Mouse (Mus musculus) thymus, postnatal 36 days (tissue): ENCODE measurements at regions not wholly inside any gene's neighbourhood (a gene's known extent, or its start where the extent isn't known, plus 50 kb on each side); places are given as distances from the start of the nearest gene placed in this dataset.
"Not testable (repeated sequence)": the region's sequence is repeated elsewhere in the genome, so short reads cannot be mapped to it uniquely, and the experiment has no call there.

Experiments used
- DNase-seq, 2 experiments: peaks; one replicate each; pipeline ENCODE4 v3.0.0; 2022; ENCODE audit warnings: mixed read lengths in 2 of 2

- no peak for DNase-seq
Measured at GRCm38 (mm10) chr9:48053580-48053979, 108.2 kb upstream of the Nxpe4 start.

GRCm38 (mm10) chr9:48055246-48055645 is 106.6 kb upstream of the Nxpe4 start:
- DNase-seq, result no peak

GRCm38 (mm10) chr9:48058599-48058998 is 103.2 kb upstream of the Nxpe4 start:
- no peak for DNase-seq

- no peak for DNase-seq
Measured at GRCm38 (mm10) chr9:48059549-48060165, 102.2 kb upstream of the Nxpe4 start.

- no peak for DNase-seq
Measured at GRCm38 (mm10) chr9:48060996-48061395, 100.8 kb upstream of the Nxpe4 start.

- DNase-seq, result no peak
Measured at GRCm38 (mm10) chr9:48066730-48067345, 95.0 kb upstream of the Nxpe4 start.

GRCm38 (mm10) chr9:48072592-48072991 is 89.2 kb upstream of the Nxpe4 start:
- DNase-seq, result no peak

GRCm38 (mm10) chr9:48073096-48073495 is 88.7 kb upstream of the Nxpe4 start:
- DNase-seq, result no peak

GRCm38 (mm10) chr9:48075661-48076240 is 86.1 kb upstream of the Nxpe4 start:
- no peak for DNase-seq

- DNase-seq, result no peak
Measured at GRCm38 (mm10) chr9:48082461-48082860, 79.4 kb upstream of the Nxpe4 start.

- not testable (repeated sequence) for DNase-seq
Measured at GRCm38 (mm10) chr9:48084196-48084595, 77.6 kb upstream of the Nxpe4 start.

GRCm38 (mm10) chr9:48089661-48090060 is 72.2 kb upstream of the Nxpe4 start:
- no peak for DNase-seq

GRCm38 (mm10) chr9:48094756-48095155 is 67.1 kb upstream of the Nxpe4 start:
- no peak for DNase-seq

GRCm38 (mm10) chr9:48099846-48100245 is 62.0 kb upstream of the Nxpe4 start:
- no peak for DNase-seq

GRCm38 (mm10) chr9:48106441-48107167 is 55.2 kb upstream of the Nxpe4 start:
- DNase-seq, result no peak

- DNase-seq, result peak; percentile 58 to 81
Measured at GRCm38 (mm10) chr9:48108994-48109619, 52.7 kb upstream of the Nxpe4 start.

- no peak for DNase-seq
Measured at GRCm38 (mm10) chr9:48111316-48111890, 50.4 kb upstream of the Nxpe4 start.
